Mouse (Mus musculus): ENCODE results near the gene Pdrg1. TPM values are rescaled to one million over a fixed set of nuclear protein-coding genes. Genes with fewer than 3 reads are reported as not detected.

Pdrg1 gene
- polyA plus RNA-seq, 1 experiment from 2014 or later: 56.2 TPM

- H3K4me2 ChIP-seq: no peak overlapping the region
- H3K36me3 ChIP-seq: no peaks in the 10 kb centered on the region
- no peak overlapping the region for H3K9ac ChIP-seq
- ATAC-seq: no peak
- H3K4me3 ChIP-seq: no peak overlapping the region
- H3K4me1 ChIP-seq: no peaks in the 10 kb centered on the region
- 52% methylated on average over 7 of the region's 7 CpGs for WGBS (ENCODE audit: insufficient replicate concordance)
- no peak overlapping the region for H3K27ac ChIP-seq
- no peaks in the 10 kb centered on the region for H3K9me3 ChIP-seq (replicated peaks)
- H3K27me3 ChIP-seq (replicated peaks): peaks cover 51% of the 10 kb centered on the region
Observed at GRCm38 (mm10) chr2:153026052-153026451, 10.8 kb upstream of the Pdrg1 start.

- Histone ChIP-seq H3K36me3 (no peaks in the 10 kb centered on the region), H3K4me2 (no peak overlapping the region), H3K27ac (no peak overlapping the region), H3K4me1 (no peaks in the 10 kb centered on the region), H3K4me3 (no peak overlapping the region), H3K9me3 (replicated peaks) (no peaks in the 10 kb centered on the region), H3K9ac (no peak overlapping the region), H3K27me3 (replicated peaks) (peaks cover 43% of the 10 kb centered on the region)
- ATAC-seq: no peak
- 43% methylated on average over 4 of the region's 4 CpGs for WGBS (ENCODE audit: insufficient replicate concordance)
Observed at GRCm38 (mm10) chr2:153022855-153023254, 7.6 kb upstream of the Pdrg1 start.

DNA sequence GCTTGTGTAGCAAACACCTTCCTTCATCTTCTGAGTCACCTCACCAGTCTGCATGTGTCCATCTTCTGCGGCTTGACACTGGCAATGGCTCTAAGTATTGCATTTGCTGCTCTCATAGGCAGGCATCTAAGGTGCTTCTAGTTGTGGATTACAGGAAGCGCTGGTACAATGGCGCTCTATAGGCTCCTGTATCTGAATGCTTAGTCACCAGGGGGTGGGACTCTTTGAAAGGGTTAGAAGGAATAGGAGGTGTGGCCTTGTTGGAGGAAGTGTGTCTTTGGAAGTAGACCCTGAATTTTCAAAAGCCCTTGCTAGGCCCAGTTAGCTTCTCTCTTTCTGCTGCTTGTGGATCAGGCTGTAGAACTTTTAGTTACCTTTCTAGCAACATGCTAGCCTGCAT lies 5.9 kb upstream of the Pdrg1 start:
- Histone ChIP-seq H3K9me3 (replicated peaks) (no peaks in the 10 kb centered on the region), H3K9ac (no peak overlapping the region), H3K4me2 (no peak overlapping the region), H3K36me3 (no peaks in the 10 kb centered on the region), H3K4me1 (no peaks in the 10 kb centered on the region), H3K4me3 (no peak overlapping the region), H3K27me3 (replicated peaks) (peaks cover 44% of the 10 kb centered on the region), H3K27ac (no peak overlapping the region)
- 54% methylated on average over 3 of the region's 3 CpGs for WGBS (ENCODE audit: insufficient replicate concordance)
- ATAC-seq: no peak

DNA sequence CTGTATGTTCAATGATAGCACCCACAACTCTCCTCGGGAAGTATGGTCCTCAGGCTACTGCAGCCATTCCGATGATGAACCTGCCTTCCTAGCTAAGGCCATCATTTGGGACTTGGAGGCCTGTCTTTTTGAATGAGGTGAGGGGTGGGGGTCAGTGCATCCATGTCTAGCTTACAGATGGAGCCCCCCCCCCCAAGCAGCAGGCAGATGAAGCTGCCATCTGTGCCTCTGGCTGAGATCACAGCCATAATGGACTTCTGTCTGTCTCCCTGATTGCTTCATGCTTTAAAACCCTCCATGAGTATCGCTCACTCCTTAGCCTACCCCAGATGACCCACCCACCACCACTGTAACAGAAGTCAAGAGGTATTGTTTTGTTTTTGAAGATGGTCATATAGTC lies 4.1 kb upstream of the Pdrg1 start:
- H3K4me3 ChIP-seq: no peak overlapping the region
- H3K4me1 ChIP-seq: peaks cover 7% of the 10 kb centered on the region
- WGBS (ENCODE audit: insufficient replicate concordance): 70% methylated on average over 3 of the region's 3 CpGs
- no peak for ATAC-seq
- H3K9me3 ChIP-seq (replicated peaks): no peaks in the 10 kb centered on the region
- H3K27ac ChIP-seq: no peak overlapping the region
- no peaks in the 10 kb centered on the region for H3K36me3 ChIP-seq
- H3K4me2 ChIP-seq: no peak overlapping the region
- H3K9ac ChIP-seq: no peak overlapping the region
- peaks cover 44% of the 10 kb centered on the region for H3K27me3 ChIP-seq (replicated peaks)

GRCm38 (mm10) chr2:153016786-153017185 lies 1.6 kb upstream of the Pdrg1 start:
- H3K36me3 ChIP-seq: peaks cover 22% of the 10 kb centered on the region
- no peak overlapping the region for H3K4me2 ChIP-seq
- H3K27ac ChIP-seq: no peak overlapping the region
- H3K9ac ChIP-seq: no peak overlapping the region
- no peak overlapping the region for H3K4me3 ChIP-seq
- H3K27me3 ChIP-seq (replicated peaks): peaks cover 40% of the 10 kb centered on the region
- 25% methylated on average over 5 of the region's 5 CpGs for WGBS (ENCODE audit: insufficient replicate concordance)
- no peak for ATAC-seq
- H3K9me3 ChIP-seq (replicated peaks): no peaks in the 10 kb centered on the region
- H3K4me1 ChIP-seq: peaks cover 17% of the 10 kb centered on the region

DNA sequence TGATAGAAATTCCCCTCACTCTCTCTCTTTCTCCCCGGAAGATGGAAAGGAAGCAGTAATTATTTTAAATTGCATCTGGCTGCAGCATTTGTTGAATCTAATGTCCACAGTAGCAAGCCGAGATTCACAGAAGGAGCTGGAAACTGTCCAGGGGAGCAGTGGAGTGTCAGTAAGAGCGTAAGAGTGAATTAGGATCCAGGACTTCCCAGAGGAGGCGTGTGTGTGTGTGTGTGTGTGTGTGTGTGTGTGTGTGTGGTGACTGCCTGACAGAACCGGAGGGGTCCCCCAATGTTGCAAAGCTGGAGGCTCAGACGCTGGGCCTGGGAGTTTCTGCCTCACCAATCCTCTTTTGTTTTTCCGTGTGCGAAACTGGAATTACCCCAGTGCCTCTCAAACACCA lies 577 bp upstream of the Pdrg1 start:
- Histone ChIP-seq H3K36me3 (peaks cover 31% of the 10 kb centered on the region), H3K27ac (no peak overlapping the region), H3K4me1 (peaks cover 17% of the 10 kb centered on the region), H3K4me2 (0 out of 2 replicates have a peak overlapping the region, but pooled peaks have one; percentile 89), H3K9ac (no peak overlapping the region), H3K9me3 (replicated peaks) (no peaks in the 10 kb centered on the region), H3K27me3 (replicated peaks) (peaks cover 40% of the 10 kb centered on the region), H3K4me3 (no peak overlapping the region)
- no peak for ATAC-seq
- 46% methylated on average over 8 of the region's 8 CpGs for WGBS (ENCODE audit: insufficient replicate concordance)

GRCm38 (mm10) chr2:153013724-153014515 lies 1.3 kb downstream of the Pdrg1 start:
- H3K9ac ChIP-seq: peak overlapping the region; percentile 77
- peaks cover 23% of the 10 kb centered on the region for H3K27me3 ChIP-seq (replicated peaks)
- peaks cover 17% of the 10 kb centered on the region for H3K4me1 ChIP-seq
- H3K4me3 ChIP-seq: peak overlapping the region; percentile 75
- no peak overlapping the region for H3K27ac ChIP-seq
- WGBS (ENCODE audit: insufficient replicate concordance): 80% methylated on average over 11 of the region's 11 CpGs
- no peak for ATAC-seq
- peaks cover 50% of the 10 kb centered on the region for H3K36me3 ChIP-seq
- peak overlapping the region; percentile 89 for H3K4me2 ChIP-seq
- no peaks in the 10 kb centered on the region for H3K9me3 ChIP-seq (replicated peaks)

- Histone ChIP-seq H3K36me3 (peaks cover 71% of the 10 kb centered on the region), H3K9me3 (replicated peaks) (no peaks in the 10 kb centered on the region), H3K4me1 (peaks cover 10% of the 10 kb centered on the region), H3K27me3 (replicated peaks) (no peaks in the 10 kb centered on the region), H3K4me3 (no peak overlapping the region), H3K9ac (no peak overlapping the region), H3K4me2 (no peak overlapping the region), H3K27ac (no peak overlapping the region)
- 86% methylated on average over 12 of the region's 12 CpGs for WGBS (ENCODE audit: insufficient replicate concordance)
- ATAC-seq: no peak
Observed at GRCm38 (mm10) chr2:153009192-153009973, 5.8 kb downstream of the Pdrg1 start.

- H3K27ac ChIP-seq: no peak overlapping the region
- no peak overlapping the region for H3K9ac ChIP-seq
- ATAC-seq: no peak
- no peak overlapping the region for H3K4me2 ChIP-seq
- H3K36me3 ChIP-seq: peaks cover 41% of the 10 kb centered on the region
- 86% methylated on average over 3 of the region's 3 CpGs for whole genome bisulfite sequencing (ENCODE audit: insufficient replicate concordance)
- H3K9me3 ChIP-seq (replicated peaks): no peaks in the 10 kb centered on the region
- H3K4me3 ChIP-seq: no peak overlapping the region
- H3K4me1 ChIP-seq: no peaks in the 10 kb centered on the region
- peaks cover 11% of the 10 kb centered on the region for H3K27me3 ChIP-seq (replicated peaks)
Observed at GRCm38 (mm10) chr2:153005981-153006380, 9.2 kb downstream of the Pdrg1 start.

GRCm38 (mm10) chr2:153003681-153004338 lies 11.4 kb downstream of the Pdrg1 start:
- H3K9ac ChIP-seq: no peak overlapping the region
- H3K4me3 ChIP-seq: no peak overlapping the region
- no peak overlapping the region for H3K27ac ChIP-seq
- H3K36me3 ChIP-seq: peaks cover 20% of the 10 kb centered on the region
- 27% methylated on average over 13 of the region's 13 CpGs for whole genome bisulfite sequencing (ENCODE audit: insufficient replicate concordance)
- H3K9me3 ChIP-seq (replicated peaks): no peaks in the 10 kb centered on the region
- H3K4me1 ChIP-seq: no peaks in the 10 kb centered on the region
- H3K4me2 ChIP-seq: no peak overlapping the region
- H3K27me3 ChIP-seq (replicated peaks): peaks cover 11% of the 10 kb centered on the region
- ATAC-seq: no peak

DNA sequence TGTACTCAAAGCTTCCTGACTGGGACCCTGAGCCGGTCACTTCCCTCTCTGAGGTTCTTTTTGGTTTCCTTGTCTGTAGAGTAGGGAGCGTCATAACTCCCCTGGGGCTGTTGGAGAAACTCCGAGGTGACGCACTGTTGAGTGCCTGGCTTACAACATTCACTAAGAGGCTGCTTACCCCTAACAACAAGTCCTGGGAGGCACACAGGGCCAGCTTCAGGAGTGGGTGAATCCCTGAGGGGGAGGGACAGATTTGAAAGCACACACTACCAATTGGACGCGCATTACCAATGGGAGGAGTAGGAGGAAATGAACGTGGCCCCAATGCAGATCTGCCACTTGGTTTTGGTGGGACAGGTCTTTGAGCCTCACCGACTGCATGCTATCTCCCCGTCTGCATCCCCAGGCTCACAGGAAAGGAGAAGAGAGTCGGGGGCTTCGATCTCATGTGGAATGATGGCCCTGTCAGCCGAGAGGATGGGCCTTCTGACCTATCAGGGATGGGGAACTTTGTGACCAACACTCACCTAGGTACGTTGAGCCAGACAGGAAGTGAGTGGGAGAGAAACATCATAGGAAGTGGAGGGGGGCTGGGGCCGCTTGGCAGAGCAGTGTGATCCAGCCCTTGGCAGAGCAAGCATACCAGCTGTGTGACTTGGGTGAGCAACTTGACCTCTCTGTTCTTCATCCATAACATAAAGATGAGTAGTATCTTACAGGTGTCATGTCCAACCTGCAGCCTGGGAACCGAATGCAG lies 12.6 kb downstream of the Pdrg1 start:
- Histone ChIP-seq H3K9ac (no peak overlapping the region), H3K4me3 (no peak overlapping the region), H3K27me3 (replicated peaks) (peaks cover 11% of the 10 kb centered on the region), H3K36me3 (peaks cover 8% of the 10 kb centered on the region), H3K27ac (no peak overlapping the region), H3K9me3 (replicated peaks) (no peaks in the 10 kb centered on the region), H3K4me2 (no peak overlapping the region), H3K4me1 (no peaks in the 10 kb centered on the region)
- 42% methylated on average over 15 of the region's 15 CpGs for WGBS (ENCODE audit: insufficient replicate concordance)
- ATAC-seq: no peak

Data from liver, embryonic 12.5 days (tissue).